Mouse (Mus musculus) forebrain, embryonic 15.5 days (tissue): ENCODE measurements around the gene Lrrtm4. TPM values are rescaled to one million over a fixed set of nuclear protein-coding genes. Genes with fewer than 3 reads are reported as not detected.

ENCODE experiments used
- ATAC-seq: fragments of 200-750 bp; cut with Nextera tagmentation; replicated peaks from 2 replicates; pipeline ENCODE4 v1.8.0; 2017; ENCODE audit warnings: mild to moderate bottlenecking, moderate TSS enrichment, moderate library complexity
- H3K27ac ChIP-seq: fragments of 300-500 bp; sonication (generic); replicated peaks from 2 replicates; pipeline ENCODE4 v1.5.1; 2015; ENCODE audit warnings: mild to moderate bottlenecking, inconsistent platforms
- H3K27me3 ChIP-seq: fragments of 300-500 bp; sonication (generic); 2 replicates; pipeline ENCODE4 v1.6.1; 2015; ENCODE audit warnings: inconsistent platforms
- H3K36me3 ChIP-seq: fragments of 300-500 bp; sonication (generic); 2 replicates; pipeline ENCODE4 v1.6.1; 2015; ENCODE audit warnings: mild to moderate bottlenecking, inconsistent platforms
- H3K4me1 ChIP-seq: fragments of 300-500 bp; sonication (generic); 2 replicates; pipeline ENCODE4 v1.6.1; 2015; ENCODE audit warnings: inconsistent platforms
- H3K4me2 ChIP-seq: fragments of 300-500 bp; sonication (generic); replicated peaks from 2 replicates; pipeline ENCODE4 v1.6.1; 2015; ENCODE audit warnings: mild to moderate bottlenecking, inconsistent platforms
- H3K4me3 ChIP-seq: fragments of 300-500 bp; sonication (generic); 2 replicates; pipeline ENCODE4 v1.5.1; 2015; ENCODE audit warnings: mild to moderate bottlenecking, inconsistent platforms
- H3K9ac ChIP-seq: fragments of 300-500 bp; sonication (generic); replicated peaks from 2 replicates; pipeline ENCODE4 v1.6.1; 2015; ENCODE audit warnings: mild to moderate bottlenecking, inconsistent platforms
- H3K9me3 ChIP-seq: fragments of 300-500 bp; sonication (generic); 2 replicates; pipeline ENCODE4 v1.6.1; 2016; ENCODE audit warnings: inconsistent platforms
- WGBS: fragments of 180-500 bp; shearing (Covaris S2); methylation state at CpG from one replicate; pipeline ENCODE4 v1.1.7; 2015; ENCODE audit warnings: mixed read lengths; 5-methylcytosine and 5-hydroxymethylcytosine counted together
- polyA plus RNA-seq: library from polyadenylated mRNA; unstranded; fragments of >200 nt; fragmentation: Nextera tagmentation; extraction: Ambion mirVana; gene quantifications from 2 replicates; pipeline ENCODE4 v1.2.1, GENCODE M21; 2015

The Lrrtm4 gene
- polyA plus RNA-seq, 1 experiment from 2014 or later: 15.5 TPM

GRCm38 (mm10) chr6:80182353-80182752 lies 163.7 kb downstream of the Lrrtm4 start:
- H3K4me2 ChIP-seq: no peak overlapping the region
- H3K4me3 ChIP-seq: no peak overlapping the region
- H3K27ac ChIP-seq: no peak overlapping the region
- no peaks in the 10 kb centered on the region for H3K27me3 ChIP-seq
- WGBS: 85% methylated on average over 2 of the region's 2 CpGs
- H3K9me3 ChIP-seq: no peaks in the 10 kb centered on the region
- 0 out of 2 replicates have a peak, but pooled peaks cover 8% of the 10 kb centered on the region for H3K4me1 ChIP-seq
- no peak overlapping the region for H3K9ac ChIP-seq
- ATAC-seq: no peak
- no peaks in the 10 kb centered on the region for H3K36me3 ChIP-seq

- H3K27me3 ChIP-seq: no peaks in the 10 kb centered on the region
- WGBS: 32% methylated on average over 6 of the region's 6 CpGs
- H3K4me1 ChIP-seq: 0 out of 2 replicates have a peak, but pooled peaks cover 8% of the 10 kb centered on the region
- H3K9ac ChIP-seq: no peak overlapping the region
- H3K9me3 ChIP-seq: no peaks in the 10 kb centered on the region
- no peak overlapping the region for H3K4me3 ChIP-seq
- no peaks in the 10 kb centered on the region for H3K36me3 ChIP-seq
- no peak for ATAC-seq
- H3K27ac ChIP-seq: no peak overlapping the region
- no peak overlapping the region for H3K4me2 ChIP-seq
Observed at GRCm38 (mm10) chr6:80185489-80186113, 166.9 kb downstream of the Lrrtm4 start.

- H3K36me3 ChIP-seq: no peaks in the 10 kb centered on the region
- H3K27ac ChIP-seq: no peak overlapping the region
- no peak overlapping the region for H3K4me3 ChIP-seq
- H3K27me3 ChIP-seq: no peaks in the 10 kb centered on the region
- no peak overlapping the region for H3K4me2 ChIP-seq
- ATAC-seq: no peak
- 17% methylated on average over 1 of the region's 1 CpGs for WGBS
- no peaks in the 10 kb centered on the region for H3K9me3 ChIP-seq
- H3K9ac ChIP-seq: no peak overlapping the region
- 0 out of 2 replicates have a peak, but pooled peaks cover 8% of the 10 kb centered on the region for H3K4me1 ChIP-seq
Observed at GRCm38 (mm10) chr6:80186791-80187190, 168.1 kb downstream of the Lrrtm4 start.

- no peak overlapping the region for H3K4me2 ChIP-seq
- 16% methylated on average over 2 of the region's 2 CpGs for WGBS
- ATAC-seq: no peak
Observed at GRCm38 (mm10) chr6:80209476-80209875, 190.8 kb downstream of the Lrrtm4 start.

GRCm38 (mm10) chr6:80210281-80210680 lies 191.6 kb downstream of the Lrrtm4 start:
- no peak for ATAC-seq
- Histone ChIP-seq H3K27ac (no peak overlapping the region), H3K9ac (no peak overlapping the region), H3K9me3 (no peaks in the 10 kb centered on the region), H3K4me2 (no peak overlapping the region), H3K4me3 (no peak overlapping the region), H3K36me3 (no peaks in the 10 kb centered on the region), H3K4me1 (0 out of 2 replicates have a peak, but pooled peaks cover 10% of the 10 kb centered on the region), H3K27me3 (no peaks in the 10 kb centered on the region)
- WGBS: 68% methylated on average over 5 of the region's 5 CpGs

More at GRCm38 (mm10) chr6:80209476-80209875, 190.8 kb downstream of the Lrrtm4 start:
- H3K36me3 ChIP-seq: no peaks in the 10 kb centered on the region
- no peaks in the 10 kb centered on the region for H3K27me3 ChIP-seq
- H3K9ac ChIP-seq: no peak overlapping the region
- H3K27ac ChIP-seq: no peak overlapping the region
- H3K4me1 ChIP-seq: 0 out of 2 replicates have a peak, but pooled peaks cover 10% of the 10 kb centered on the region
- no peak overlapping the region for H3K4me3 ChIP-seq
- no peaks in the 10 kb centered on the region for H3K9me3 ChIP-seq

GRCm38 (mm10) chr6:80261595-80261994 lies 242.9 kb downstream of the Lrrtm4 start:
- no peak for ATAC-seq
- Histone ChIP-seq H3K9ac (no peak overlapping the region), H3K27me3 (no peaks in the 10 kb centered on the region), H3K4me1 (no peaks in the 10 kb centered on the region), H3K36me3 (no peaks in the 10 kb centered on the region), H3K4me2 (no peak overlapping the region), H3K4me3 (no peak overlapping the region), H3K9me3 (no peaks in the 10 kb centered on the region), H3K27ac (no peak overlapping the region)
- WGBS: 89% methylated on average over 1 of the region's 1 CpGs

GRCm38 (mm10) chr6:80263972-80264371 lies 245.3 kb downstream of the Lrrtm4 start:
- no peaks in the 10 kb centered on the region for H3K36me3 ChIP-seq
- WGBS: 78% methylated on average over 4 of the region's 4 CpGs
- no peak overlapping the region for H3K9ac ChIP-seq
- no peaks in the 10 kb centered on the region for H3K4me1 ChIP-seq
- no peak overlapping the region for H3K4me2 ChIP-seq
- no peak overlapping the region for H3K27ac ChIP-seq
- no peak overlapping the region for H3K4me3 ChIP-seq
- no peak for ATAC-seq
- H3K9me3 ChIP-seq: no peaks in the 10 kb centered on the region
- H3K27me3 ChIP-seq: no peaks in the 10 kb centered on the region

GRCm38 (mm10) chr6:80264584-80264983 lies 245.9 kb downstream of the Lrrtm4 start:
- ATAC-seq: no peak
- H3K4me1 ChIP-seq: no peaks in the 10 kb centered on the region
- no peak overlapping the region for H3K27ac ChIP-seq
- H3K27me3 ChIP-seq: no peaks in the 10 kb centered on the region
- H3K9ac ChIP-seq: no peak overlapping the region
- no peak overlapping the region for H3K4me2 ChIP-seq
- H3K4me3 ChIP-seq: no peak overlapping the region
- no peaks in the 10 kb centered on the region for H3K9me3 ChIP-seq
- no peaks in the 10 kb centered on the region for H3K36me3 ChIP-seq

GRCm38 (mm10) chr6:80265746-80266145 lies 247.1 kb downstream of the Lrrtm4 start:
- 64% methylated on average over 3 of the region's 3 CpGs for WGBS
- H3K36me3 ChIP-seq: no peaks in the 10 kb centered on the region

GRCm38 (mm10) chr6:80286968-80287367 lies 268.3 kb downstream of the Lrrtm4 start:
- no peak overlapping the region for H3K27ac ChIP-seq
- no peak for ATAC-seq
- WGBS: 98% methylated on average over 1 of the region's 1 CpGs
- no peaks in the 10 kb centered on the region for H3K4me1 ChIP-seq
- no peak overlapping the region for H3K9ac ChIP-seq
- H3K36me3 ChIP-seq: no peaks in the 10 kb centered on the region
- no peaks in the 10 kb centered on the region for H3K27me3 ChIP-seq
- no peak overlapping the region for H3K4me3 ChIP-seq
- no peaks in the 10 kb centered on the region for H3K9me3 ChIP-seq
- no peak overlapping the region for H3K4me2 ChIP-seq

More at GRCm38 (mm10) chr6:80265746-80266145, 247.1 kb downstream of the Lrrtm4 start:
- Histone ChIP-seq H3K27ac (no peak overlapping the region), H3K4me1 (no peaks in the 10 kb centered on the region), H3K4me2 (no peak overlapping the region), H3K9me3 (no peaks in the 10 kb centered on the region), H3K4me3 (no peak overlapping the region), H3K9ac (no peak overlapping the region), H3K27me3 (no peaks in the 10 kb centered on the region)
- no peak for ATAC-seq

- H3K9ac ChIP-seq: no peak overlapping the region
- no peak for ATAC-seq
- no peaks in the 10 kb centered on the region for H3K9me3 ChIP-seq
- no peak overlapping the region for H3K4me2 ChIP-seq
- no peaks in the 10 kb centered on the region for H3K36me3 ChIP-seq
- no peaks in the 10 kb centered on the region for H3K27me3 ChIP-seq
- H3K4me1 ChIP-seq: no peaks in the 10 kb centered on the region
- H3K27ac ChIP-seq: no peak overlapping the region
- H3K4me3 ChIP-seq: no peak overlapping the region
Observed at GRCm38 (mm10) chr6:80301871-80302270, 283.2 kb downstream of the Lrrtm4 start.

- Histone ChIP-seq H3K27ac (no peak overlapping the region), H3K27me3 (no peaks in the 10 kb centered on the region), H3K36me3 (no peaks in the 10 kb centered on the region), H3K4me2 (no peak overlapping the region), H3K4me1 (no peaks in the 10 kb centered on the region), H3K9me3 (no peaks in the 10 kb centered on the region), H3K9ac (no peak overlapping the region), H3K4me3 (no peak overlapping the region)
- WGBS: 87% methylated on average over 1 of the region's 1 CpGs
- no peak for ATAC-seq
Observed at GRCm38 (mm10) chr6:80303568-80303967, 284.9 kb downstream of the Lrrtm4 start.

- no peak for ATAC-seq
- H3K9me3 ChIP-seq: no peaks in the 10 kb centered on the region
- H3K27me3 ChIP-seq: no peaks in the 10 kb centered on the region
- no peaks in the 10 kb centered on the region for H3K4me1 ChIP-seq
- H3K4me3 ChIP-seq: no peak overlapping the region
- H3K36me3 ChIP-seq: no peaks in the 10 kb centered on the region
- H3K9ac ChIP-seq: no peak overlapping the region
- WGBS: 92% methylated on average over 3 of the region's 3 CpGs
- H3K27ac ChIP-seq: no peak overlapping the region
- no peak overlapping the region for H3K4me2 ChIP-seq
Observed at GRCm38 (mm10) chr6:80328391-80328790, 309.7 kb downstream of the Lrrtm4 start.
